18 mouse cellular contexts compared by ENCODE assay signal in genomic region chr6:136512351-136512750, GRCm38 (mm10).
"Had no signal": no experiment of that assay in that cellular context is flagged by ENCODE, and none has a peak within 500 bp of the region (broad histone marks: within the 10 kb centered on the region; RNA-seq: fewer than 3 reads in every experiment).

No protein-coding gene starts in this region.

- H3K27ac ChIP-seq: layer of hippocampus, adult 2 months; limb, embryonic 10.5 days; limb, embryonic 13.5 days; liver, embryonic 12.5 days; liver, embryonic 15.5 days; midbrain, embryonic 13.5 days had no signal

- H3K4me1 ChIP-seq: limb, embryonic 10.5 days; limb, embryonic 13.5 days; midbrain, embryonic 13.5 days had no signal

- H3K4me3 ChIP-seq: layer of hippocampus, adult 2 months; limb, embryonic 10.5 days; limb, embryonic 13.5 days; liver, embryonic 12.5 days; liver, embryonic 15.5 days; midbrain, embryonic 13.5 days had no signal

- H3K4me2 ChIP-seq: limb, embryonic 13.5 days; liver, embryonic 12.5 days; liver, embryonic 15.5 days; lung, embryonic 14.5 days; midbrain, embryonic 13.5 days had no signal

- H3K27me3 ChIP-seq: limb, embryonic 13.5 days; liver, embryonic 12.5 days; liver, embryonic 15.5 days; midbrain, embryonic 13.5 days had no signal

- DNase-seq: kidney, adult 18-20 months; kidney, adult 9 months; kidney, postnatal 25 days; layer of hippocampus, adult 9-11 months; liver; lung, embryonic 14.5 days; lung, postnatal 14 days; right cerebral cortex, adult 18-20 months; right cerebral cortex, postnatal 14 days; right cerebral cortex, postnatal 4 days; thymus, postnatal 25 days had no signal

- ATAC-seq: liver, embryonic 12.5 days; midbrain, embryonic 13.5 days; midbrain, embryonic 16.5 days had no signal

- H3K9ac ChIP-seq: limb, embryonic 13.5 days; liver, embryonic 12.5 days; liver, embryonic 15.5 days; lung, embryonic 14.5 days; midbrain, embryonic 13.5 days had no signal

- H3K36me3 ChIP-seq: limb, embryonic 10.5 days; limb, embryonic 13.5 days; liver, embryonic 12.5 days; liver, embryonic 15.5 days; midbrain, embryonic 13.5 days had no signal
